Mouse (Mus musculus) heart, postnatal 0 days (tissue): ENCODE data around the gene Jkamp. TPM values are rescaled to one million over a fixed set of nuclear protein-coding genes. Genes with fewer than 3 reads are reported as not detected.

ENCODE experiments used
- ATAC-seq: fragments of 200-750 bp; cut with Nextera tagmentation; 2 replicates; pipeline ENCODE4 v1.8.0; 2017; ENCODE audit warnings: low read depth, moderate number of reproducible peaks, moderate library complexity; ENCODE audit not compliant: insufficient read depth
- DNase-seq: peaks from one replicate; pipeline ENCODE4 v3.0.0-alpha.2; 2016; ENCODE audit warnings: low spot score
- H3K27ac ChIP-seq: fragments of 300-500 bp; sonication (generic); 2 replicates; pipeline ENCODE4 v1.5.1; 2014; ENCODE audit warnings: low read depth, mild to moderate bottlenecking
- H3K27me3 ChIP-seq: fragments of 300-500 bp; sonication (generic); 2 replicates; pipeline ENCODE4 v1.6.1; 2014; ENCODE audit warnings: low read length, mixed read lengths; ENCODE audit not compliant: control insufficient read depth, insufficient read depth
- H3K36me3 ChIP-seq: fragments of 300-500 bp; sonication (generic); replicated peaks from 2 replicates; pipeline ENCODE4 v1.6.1; 2014; ENCODE audit warnings: low read length, mixed read lengths; ENCODE audit not compliant: control insufficient read depth, insufficient read depth
- H3K4me1 ChIP-seq: fragments of 300-500 bp; sonication (generic); 2 replicates; pipeline ENCODE4 v1.6.1; 2014; ENCODE audit warnings: antibody characterized with exemption; ENCODE audit not compliant: control insufficient read depth, insufficient read depth
- H3K4me2 ChIP-seq: fragments of 300-500 bp; sonication (generic); 2 replicates; pipeline ENCODE4 v1.6.1; 2014; ENCODE audit warnings: low read depth, mild to moderate bottlenecking, low read length, moderate library complexity
- H3K4me3 ChIP-seq: fragments of 300-500 bp; sonication (generic); 2 replicates; pipeline ENCODE4 v1.5.1; 2014; ENCODE audit warnings: low read depth, low read length
- H3K9ac ChIP-seq: fragments of 300-500 bp; sonication (generic); replicated peaks from 2 replicates; pipeline ENCODE4 v1.6.1; 2014; ENCODE audit warnings: low read depth, low read length, mixed read lengths
- H3K9me3 ChIP-seq: fragments of 300-500 bp; sonication (generic); replicated peaks from 2 replicates; pipeline ENCODE4 v1.6.1; 2016; ENCODE audit warnings: low read length; ENCODE audit not compliant: control insufficient read depth
- CTCF ChIP-seq: IDR thresholded peaks from 2 replicates; pipeline ENCODE4 v1.5.1; 2016; ENCODE audit warnings: antibody characterized with exemption, control low read depth, low read depth
- EP300 ChIP-seq: IDR thresholded peaks from 2 replicates; pipeline ENCODE4 v1.6.1; 2016; ENCODE audit warnings: antibody characterized with exemption, low read depth
- WGBS: fragments of 180-500 bp; shearing (Covaris S2); extraction: QIAGEN DNeasy Blood & Tissue Kit; methylation state at CpG from one replicate; pipeline ENCODE4 v1.1.7; 2014; 5-methylcytosine and 5-hydroxymethylcytosine counted together
- polyA plus RNA-seq: library from polyadenylated mRNA; unstranded; fragments of >200 nt; fragmentation: Nextera tagmentation; extraction: Ambion mirVana; gene quantifications from 2 replicates; pipeline ENCODE4 v1.2.1, GENCODE M21; 2015
- total RNA-seq: library from RNA; depleted of rRNA; stranded (reverse); fragments of >200 nt; gene quantifications from 2 replicates; pipeline ENCODE4 v1.2.3, GENCODE M21; 2014; ENCODE audit warnings: low replicate concordance

Jkamp gene
- total and polyA plus RNA-seq, 2 experiments from 2014 or later, result 75.6 to 78.1 TPM

GRCm38 (mm10) chr12:72053851-72054250 is 31.5 kb upstream of the Jkamp start:
- Histone ChIP-seq H3K27ac (no peak overlapping the region), H3K9ac (no peak overlapping the region), H3K4me3 (no peak overlapping the region), H3K4me1 (no peaks in the 10 kb centered on the region), H3K36me3 (no peaks in the 10 kb centered on the region), H3K27me3 (no peaks in the 10 kb centered on the region), H3K9me3 (peaks cover 17% of the 10 kb centered on the region), H3K4me2 (no peak overlapping the region)
- WGBS, result 59% methylated on average over 6 of the region's 6 CpGs
- TF ChIP-seq EP300 (no peak), CTCF (no peak)
- ATAC-seq, result no peak
- DNase-seq, result no peak

GRCm38 (mm10) chr12:72057780-72058179 is 27.6 kb upstream of the Jkamp start:
- Histone ChIP-seq H3K9ac (no peak overlapping the region), H3K36me3 (no peaks in the 10 kb centered on the region), H3K27ac (no peak overlapping the region), H3K4me3 (no peak overlapping the region), H3K27me3 (no peaks in the 10 kb centered on the region), H3K4me1 (no peaks in the 10 kb centered on the region), H3K9me3 (no peaks in the 10 kb centered on the region), H3K4me2 (no peak overlapping the region)
- ATAC-seq (no peak), DNase-seq (no peak)
- no peak for TF ChIP-seq EP300
- no peak for TF ChIP-seq CTCF
- WGBS, result 83% methylated on average over 1 of the region's 1 CpGs

- peak overlapping the region; percentile 23; the same call in 1 of the 2 replicates for H3K9ac ChIP-seq
- no peak overlapping the region for H3K27ac ChIP-seq
- no peak for TF ChIP-seq CTCF
- no peak for TF ChIP-seq EP300
- WGBS, result 9% methylated on average over 40 of the region's 40 CpGs
- peaks cover 5% of the 10 kb centered on the region; the same call in 1 of the 2 replicates for H3K4me1 ChIP-seq
- DNase-seq (peak; percentile 16), ATAC-seq (peak; percentile 55)
- H3K27me3 ChIP-seq, result peaks cover 25% of the 10 kb centered on the region
- no peaks in the 10 kb centered on the region for H3K9me3 ChIP-seq
- H3K4me3 ChIP-seq, result peak overlapping the region; percentile 60
- H3K36me3 ChIP-seq, result peaks cover 5% of the 10 kb centered on the region; the same call in 1 of the 2 replicates
- peak overlapping the region; percentile 94 for H3K4me2 ChIP-seq
These were observed 15.6 kb upstream of the Jkamp start for GRCm38 (mm10) chr12:72069626-72070326.

- H3K4me3 ChIP-seq, result peak within 1 kb of the TSS; percentile 60
- no peaks in the 10 kb centered on the region for H3K9me3 ChIP-seq
- peaks cover 5% of the 10 kb centered on the region for H3K36me3 ChIP-seq
- H3K4me2 ChIP-seq, result peak within 1 kb of the TSS; percentile 94
- TF ChIP-seq CTCF (peak; percentile 79), EP300 (no peak)
- ATAC-seq (peak; percentile 89), DNase-seq (peak; percentile 67)
- under 1% methylated on average over 93 of the region's 94 CpGs for WGBS
- no peak within 1 kb of the TSS for H3K27ac ChIP-seq
- peaks cover 5% of the 10 kb centered on the region; the same call in 1 of the 2 replicates for H3K4me1 ChIP-seq
- peak within 1 kb of the TSS; percentile 23 for H3K9ac ChIP-seq
- peaks cover 25% of the 10 kb centered on the region for H3K27me3 ChIP-seq
These were observed 14.8 kb upstream of the Jkamp start, which contains the start of gene Gpr135 for GRCm38 (mm10) chr12:72070327-72071269. TSS of gene Gpr135 (minus strand) at chr12:72071125.

GRCm38 (mm10) chr12:72078248-72078647 is 7.1 kb upstream of the Jkamp start:
- Histone ChIP-seq H3K9me3 (no peaks in the 10 kb centered on the region), H3K4me2 (no peak overlapping the region), H3K36me3 (peaks cover 5% of the 10 kb centered on the region), H3K4me3 (no peak overlapping the region), H3K27me3 (no peaks in the 10 kb centered on the region), H3K4me1 (peaks cover 4% of the 10 kb centered on the region; the same call in 1 of the 2 replicates), H3K27ac (no peak overlapping the region), H3K9ac (no peak overlapping the region)
- no peak for TF ChIP-seq EP300
- no peak for TF ChIP-seq CTCF
- WGBS, result 93% methylated on average over 3 of the region's 3 CpGs
- ATAC-seq (no peak), DNase-seq (no peak)
